Mouse (Mus musculus) hindbrain, embryonic 11.5 days (tissue): ENCODE measurements at regions not wholly inside any gene's neighbourhood (a gene's known extent, or its start where the extent isn't known, plus 50 kb on each side); places are given as distances from the start of the nearest gene placed in this dataset.

Experiments
- ATAC-seq: fragments of 200-750 bp; cut with Nextera tagmentation; 2 replicates; pipeline ENCODE4 v1.8.0; 2017; ENCODE audit warnings: mild to moderate bottlenecking, moderate TSS enrichment, moderate library complexity; ENCODE audit not compliant: low FRiP score
- DNase-seq: peaks from one replicate; pipeline ENCODE4 v3.0.0-alpha.2; 2015; ENCODE audit warnings: low spot score
- H3K27ac ChIP-seq: fragments of 300-500 bp; sonication (generic); 2 replicates; pipeline ENCODE4 v1.5.1; 2014; ENCODE audit warnings: mild to moderate bottlenecking, low read depth, low read length
- H3K27me3 ChIP-seq: fragments of 300-500 bp; sonication (generic); 2 replicates; pipeline ENCODE4 v1.6.1; 2014; ENCODE audit warnings: mild to moderate bottlenecking, low read length, moderate library complexity, mixed read lengths; ENCODE audit not compliant: control insufficient read depth, insufficient read depth
- H3K36me3 ChIP-seq: fragments of 300-500 bp; sonication (generic); 2 replicates; pipeline ENCODE4 v1.6.1; 2014; ENCODE audit warnings: mild to moderate bottlenecking, low read length, moderate library complexity, mixed read lengths; ENCODE audit not compliant: control insufficient read depth, insufficient read depth
- H3K4me1 ChIP-seq: fragments of 300-500 bp; sonication (generic); replicated peaks from 2 replicates; pipeline ENCODE4 v1.6.1; 2014; ENCODE audit warnings: low read length, mixed read lengths; ENCODE audit not compliant: control insufficient read depth, insufficient read depth
- H3K4me2 ChIP-seq: fragments of 300-500 bp; sonication (generic); replicated peaks from 2 replicates; pipeline ENCODE4 v1.6.1; 2014; ENCODE audit warnings: mild to moderate bottlenecking, low read depth, low read length
- H3K4me3 ChIP-seq: fragments of 300-500 bp; sonication (generic); 2 replicates; pipeline ENCODE4 v1.5.1; 2014; ENCODE audit warnings: low read depth, low read length
- H3K9ac ChIP-seq: fragments of 300-500 bp; sonication (generic); 2 replicates; pipeline ENCODE4 v1.6.1; 2014; ENCODE audit warnings: low read depth, low read length
- H3K9me3 ChIP-seq: fragments of 300-500 bp; sonication (generic); 2 replicates; pipeline ENCODE4 v1.6.1; 2016; ENCODE audit warnings: low read length; ENCODE audit not compliant: control insufficient read depth
- WGBS: fragments of 180-500 bp; shearing (Covaris S2); extraction: QIAGEN DNeasy Blood & Tissue Kit; methylation state at CpG from one replicate; pipeline ENCODE4 v1.1.7; 2014; 5-methylcytosine and 5-hydroxymethylcytosine counted together

DNA sequence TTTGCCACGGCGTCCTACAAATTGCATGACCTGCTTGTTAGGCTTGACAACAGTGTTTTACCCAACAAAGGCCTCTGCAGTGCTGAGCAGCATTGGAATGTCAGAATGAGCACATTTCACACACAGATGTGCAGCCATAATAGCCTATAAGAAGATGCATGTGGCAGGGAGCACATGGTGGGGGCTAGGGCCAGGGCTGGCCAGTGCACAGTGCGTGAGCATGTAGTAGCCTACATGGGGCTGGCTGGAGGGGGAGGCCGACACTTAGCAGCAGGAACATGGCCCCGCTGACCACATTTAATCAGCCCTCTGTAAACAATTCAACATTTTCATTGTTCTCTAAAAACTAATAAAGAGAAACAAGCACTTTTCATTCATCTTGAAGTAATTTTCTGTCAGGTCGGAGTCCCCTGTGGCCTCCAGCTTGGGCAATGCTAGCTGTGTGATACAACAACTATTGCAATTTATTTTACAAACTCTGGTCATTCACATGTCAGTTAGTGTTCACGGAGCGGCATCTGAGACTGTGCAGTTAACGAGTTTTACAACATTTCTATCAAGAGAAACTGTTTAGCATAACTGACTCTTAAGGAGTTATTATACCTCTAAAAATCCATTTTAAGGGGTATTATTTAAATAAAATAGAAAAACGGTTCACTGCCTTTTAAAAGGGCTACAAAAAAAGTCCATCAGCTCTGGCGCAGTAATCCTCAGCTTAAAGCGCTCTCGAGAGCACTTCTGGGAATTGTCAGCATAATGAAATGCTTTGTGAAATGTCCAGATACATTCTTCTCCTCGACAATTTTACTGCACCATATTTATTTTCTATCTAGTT is 246.6 kb upstream of the Nr2f1 start:
- Histone ChIP-seq H3K27ac (0 out of 2 replicates have a peak overlapping the region, but pooled peaks have one; percentile 14), H3K36me3 (no peaks in the 10 kb centered on the region), H3K4me1 (peaks cover 3% of the 10 kb centered on the region; the same call in 1 of the 2 replicates), H3K9ac (no peak overlapping the region), H3K4me3 (no peak overlapping the region), H3K4me2 (no peak overlapping the region), H3K27me3 (no peaks in the 10 kb centered on the region), H3K9me3 (no peaks in the 10 kb centered on the region)
- DNase-seq (peak; percentile 56), ATAC-seq (peak; percentile 97)
- 36% methylated on average over 14 of the region's 14 CpGs for WGBS

GRCm38 (mm10) chr13:78444691-78445349 is 245.3 kb upstream of the Nr2f1 start:
- Histone ChIP-seq H3K36me3 (no peaks in the 10 kb centered on the region), H3K4me2 (no peak overlapping the region), H3K27ac (no peak overlapping the region), H3K27me3 (no peaks in the 10 kb centered on the region), H3K4me3 (no peak overlapping the region), H3K9me3 (no peaks in the 10 kb centered on the region), H3K4me1 (peaks cover 3% of the 10 kb centered on the region; the same call in 1 of the 2 replicates), H3K9ac (no peak overlapping the region)
- ATAC-seq, result no peak
- WGBS, result 77% methylated on average over 8 of the region's 8 CpGs
- DNase-seq, result no peak

GRCm38 (mm10) chr13:78428469-78428868 is 228.9 kb upstream of the Nr2f1 start:
- Histone ChIP-seq H3K4me2 (no peak overlapping the region), H3K4me3 (no peak overlapping the region), H3K36me3 (no peaks in the 10 kb centered on the region), H3K9me3 (no peaks in the 10 kb centered on the region), H3K9ac (no peak overlapping the region), H3K27ac (peak overlapping the region; percentile 3), H3K27me3 (no peaks in the 10 kb centered on the region), H3K4me1 (no peaks in the 10 kb centered on the region)
- WGBS, result 53% methylated on average over 4 of the region's 4 CpGs
- no peak for ATAC-seq
- DNase-seq, result peak; percentile 33

DNA sequence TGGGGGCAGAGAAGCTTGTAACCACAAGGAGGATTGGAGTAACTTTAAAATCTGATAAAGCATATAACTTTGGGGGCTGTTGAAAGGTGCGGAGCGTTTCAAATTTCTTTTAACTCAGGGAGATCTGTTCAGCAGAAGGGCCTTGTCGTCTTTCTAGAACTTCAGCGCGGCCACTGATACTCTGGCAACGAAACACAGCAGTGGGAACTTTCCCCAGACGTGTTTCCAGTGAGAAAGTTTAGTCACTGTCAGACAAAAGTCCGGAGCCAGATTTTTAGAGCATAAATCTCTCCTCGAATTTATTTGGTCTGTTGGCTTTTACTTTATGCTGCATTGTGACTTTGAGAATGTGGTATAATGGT is 228.5 kb upstream of the Nr2f1 start:
- Histone ChIP-seq H3K36me3 (no peaks in the 10 kb centered on the region), H3K27ac (peak overlapping the region; percentile 3), H3K9ac (peak overlapping the region; percentile 21; the same call in 1 of the 2 replicates), H3K4me1 (no peaks in the 10 kb centered on the region), H3K4me3 (peak overlapping the region; percentile 8; the same call in 1 of the 2 replicates), H3K9me3 (no peaks in the 10 kb centered on the region), H3K27me3 (no peaks in the 10 kb centered on the region), H3K4me2 (peak overlapping the region; percentile 37)
- DNase-seq, result no peak
- 7% methylated on average over 9 of the region's 9 CpGs for WGBS
- ATAC-seq, result no peak; the same call in 1 of the 2 replicates

DNA sequence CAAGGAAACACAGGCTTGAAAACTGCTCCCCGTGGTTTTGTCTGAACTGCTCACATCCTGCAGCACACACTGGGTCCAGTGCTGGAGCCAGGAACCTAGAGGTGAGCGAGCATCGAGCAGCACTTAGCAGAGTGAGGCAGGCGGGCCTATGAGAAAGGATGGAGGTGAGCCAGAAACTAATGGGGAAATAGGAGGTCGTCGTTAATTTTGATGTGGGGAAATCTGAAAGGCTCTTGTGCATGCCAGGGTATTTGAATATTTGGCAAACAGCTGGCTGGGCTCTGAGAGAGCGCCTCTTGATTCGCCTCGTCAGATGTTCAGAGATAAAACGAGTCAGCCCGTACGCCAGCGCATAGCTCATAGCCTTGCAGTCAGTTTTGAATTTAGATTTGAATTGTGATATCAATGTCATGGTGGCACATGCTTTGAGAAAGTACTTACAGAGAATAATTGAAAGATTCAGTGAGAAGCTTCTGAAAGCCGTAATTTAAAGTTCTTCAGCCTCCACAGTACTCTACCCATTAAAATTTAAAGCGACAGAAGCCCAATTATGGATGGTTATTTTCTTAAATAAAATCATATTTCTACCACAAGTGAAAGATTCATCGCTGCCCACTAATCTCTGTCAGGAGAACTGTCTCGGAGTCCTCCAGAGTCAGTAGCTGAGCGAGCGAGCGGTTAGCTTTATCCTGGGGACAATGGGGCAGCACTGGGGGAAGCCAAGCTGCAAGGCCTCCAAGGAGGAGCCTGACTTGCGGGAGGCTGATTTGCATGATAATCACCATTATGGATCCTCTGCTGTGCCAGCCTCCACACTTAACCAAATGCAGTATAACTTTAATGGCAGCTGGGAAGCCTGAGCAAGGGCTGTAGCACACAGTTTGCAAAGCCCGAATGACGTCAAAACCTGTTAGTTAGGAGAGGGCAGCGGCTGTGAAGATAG is 227.9 kb upstream of the Nr2f1 start:
- 11% methylated on average over 24 of the region's 24 CpGs for WGBS
- DNase-seq (peak; percentile 74), ATAC-seq (peak; percentile 97)
- H3K4me2 ChIP-seq, result peak overlapping the region; percentile 38
- H3K4me1 ChIP-seq, result no peaks in the 10 kb centered on the region
- no peaks in the 10 kb centered on the region for H3K9me3 ChIP-seq
- H3K4me3 ChIP-seq, result peak overlapping the region; percentile 15
- no peaks in the 10 kb centered on the region for H3K27me3 ChIP-seq
- peak overlapping the region; percentile 3 for H3K27ac ChIP-seq
- H3K36me3 ChIP-seq, result no peaks in the 10 kb centered on the region
- 0 out of 2 replicates have a peak overlapping the region, but pooled peaks have one; percentile 13 for H3K9ac ChIP-seq

DNA sequence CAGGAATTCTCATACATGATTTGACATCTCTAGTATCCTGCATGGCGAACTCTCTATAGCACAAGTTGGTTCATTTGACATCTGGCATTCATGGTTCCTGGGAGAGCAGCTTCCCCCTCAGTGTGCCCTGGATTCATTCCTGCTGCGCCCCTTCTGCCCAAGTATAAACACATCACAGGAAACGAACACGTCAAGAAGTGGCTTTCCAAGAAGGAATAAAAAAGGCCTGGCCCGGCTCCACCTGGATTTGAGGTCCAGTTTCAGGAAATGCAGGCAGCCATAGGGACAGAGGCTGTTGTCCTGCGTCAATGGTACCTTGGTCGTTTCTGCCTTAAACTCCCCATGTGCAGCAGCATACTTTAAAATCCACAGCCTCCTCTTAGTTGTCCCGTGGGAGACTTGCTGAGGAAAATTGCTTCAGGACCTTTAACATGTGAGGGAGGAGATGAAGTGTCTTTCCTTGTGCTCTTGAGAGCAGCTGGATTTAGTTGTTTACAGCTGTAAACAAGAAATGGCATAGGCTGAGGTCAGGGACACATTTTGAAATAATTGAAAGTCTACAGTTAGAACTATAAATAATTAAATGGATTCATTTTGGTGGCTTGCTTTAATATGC is 226.9 kb upstream of the Nr2f1 start:
- Histone ChIP-seq H3K9me3 (no peaks in the 10 kb centered on the region), H3K4me2 (no peak overlapping the region), H3K27ac (0 out of 2 replicates have a peak overlapping the region, but pooled peaks have one; percentile 3), H3K4me1 (no peaks in the 10 kb centered on the region), H3K36me3 (no peaks in the 10 kb centered on the region), H3K9ac (no peak overlapping the region), H3K4me3 (no peak overlapping the region), H3K27me3 (no peaks in the 10 kb centered on the region)
- peak; percentile 27 for DNase-seq
- 33% methylated on average over 8 of the region's 8 CpGs for WGBS
- no peak for ATAC-seq

DNA sequence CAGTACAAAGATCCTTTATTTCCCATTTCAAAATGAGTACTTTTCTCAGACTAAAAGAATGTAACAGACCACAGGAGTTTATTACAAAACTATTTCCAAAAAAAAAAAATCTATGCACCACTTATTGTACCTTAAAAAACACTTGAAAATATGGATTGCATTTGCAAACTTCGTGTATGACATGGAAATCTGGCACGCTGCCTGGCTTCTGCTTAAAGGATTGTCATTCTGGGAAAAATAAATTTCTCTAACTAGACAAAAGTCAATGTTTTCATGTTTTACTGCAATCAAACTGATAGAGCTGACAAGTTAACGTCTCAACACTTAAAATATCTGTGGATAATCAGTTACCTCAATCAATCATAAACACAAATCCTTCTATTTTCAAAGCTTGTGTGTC is 205.5 kb upstream of the Nr2f1 start:
- no peak overlapping the region for H3K4me2 ChIP-seq
- no peak overlapping the region for H3K27ac ChIP-seq
- no peak overlapping the region for H3K9ac ChIP-seq
- no peak for ATAC-seq
- H3K27me3 ChIP-seq, result no peaks in the 10 kb centered on the region
- H3K36me3 ChIP-seq, result no peaks in the 10 kb centered on the region
- no peak overlapping the region for H3K4me3 ChIP-seq
- 78% methylated on average over 3 of the region's 3 CpGs for WGBS
- H3K4me1 ChIP-seq, result no peaks in the 10 kb centered on the region
- H3K9me3 ChIP-seq, result no peaks in the 10 kb centered on the region
- no peak for DNase-seq

GRCm38 (mm10) chr13:78383761-78384160 is 184.2 kb upstream of the Nr2f1 start:
- Histone ChIP-seq H3K4me3 (no peak overlapping the region), H3K4me2 (no peak overlapping the region), H3K36me3 (no peaks in the 10 kb centered on the region), H3K4me1 (no peaks in the 10 kb centered on the region), H3K27ac (no peak overlapping the region), H3K9me3 (no peaks in the 10 kb centered on the region), H3K27me3 (no peaks in the 10 kb centered on the region), H3K9ac (no peak overlapping the region)
- ATAC-seq, result no peak
- 76% methylated on average over 2 of the region's 2 CpGs for WGBS
- DNase-seq, result no peak
